Mouse (Mus musculus) lung, postnatal 0 days (tissue): ENCODE data around the gene Chst10. TPM values are rescaled to one million over a fixed set of nuclear protein-coding genes. Genes with fewer than 3 reads are reported as not detected.

Experiments used
- ATAC-seq: fragments of 200-750 bp; cut with Nextera tagmentation; 2 replicates; pipeline ENCODE4 v1.8.0; 2017; ENCODE audit warnings: moderate library complexity
- DNase-seq: peaks from one replicate; pipeline ENCODE4 v3.0.0-alpha.2; 2016; ENCODE audit warnings: low spot score
- H3K27ac ChIP-seq: fragments of 300-500 bp; sonication (generic); 2 replicates; pipeline ENCODE4 v1.5.1; 2014; ENCODE audit warnings: antibody characterized with exemption, mild to moderate bottlenecking, low read length, mixed read lengths
- H3K27me3 ChIP-seq: fragments of 300-500 bp; sonication (generic); replicated peaks from 2 replicates; pipeline ENCODE4 v1.6.1; 2014; ENCODE audit warnings: low read length, mixed read lengths; ENCODE audit not compliant: insufficient read depth
- H3K36me3 ChIP-seq: fragments of 300-500 bp; sonication (generic); 2 replicates; pipeline ENCODE4 v1.6.1; 2014; ENCODE audit warnings: low read length, mixed read lengths; ENCODE audit not compliant: insufficient read depth
- H3K4me1 ChIP-seq: fragments of 300-500 bp; sonication (generic); 2 replicates; pipeline ENCODE4 v1.6.1; 2014; ENCODE audit warnings: antibody characterized with exemption, low read depth, low read length, mixed read lengths; ENCODE audit not compliant: insufficient read depth
- H3K4me2 ChIP-seq: fragments of 300-500 bp; sonication (generic); replicated peaks from 2 replicates; pipeline ENCODE4 v1.6.1; 2014; ENCODE audit warnings: low read depth, mild to moderate bottlenecking, low read length, moderate library complexity, mixed read lengths
- H3K4me3 ChIP-seq: fragments of 300-500 bp; sonication (generic); 2 replicates; pipeline ENCODE4 v1.5.1; 2014; ENCODE audit warnings: low read depth, low read length
- H3K9ac ChIP-seq: fragments of 300-500 bp; sonication (generic); replicated peaks from 2 replicates; pipeline ENCODE4 v1.6.1; 2014; ENCODE audit warnings: low read depth, mild to moderate bottlenecking
- H3K9me3 ChIP-seq: fragments of 300-500 bp; sonication (generic); 2 replicates; pipeline ENCODE4 v1.6.1; 2016; ENCODE audit warnings: low read length, mixed read lengths
- CTCF ChIP-seq: IDR thresholded peaks from 2 replicates; pipeline ENCODE4 v1.5.1; 2016; ENCODE audit warnings: antibody characterized with exemption, mild to moderate bottlenecking
- EP300 ChIP-seq: IDR thresholded peaks from 2 replicates; pipeline ENCODE4 v1.6.1; 2016; ENCODE audit warnings: antibody characterized with exemption, mild to moderate bottlenecking, control low read depth
- WGBS: fragments of 180-500 bp; shearing (Covaris S2); extraction: QIAGEN DNeasy Blood & Tissue Kit; methylation state at CpG from one replicate; pipeline ENCODE4 v1.1.7; 2014; 5-methylcytosine and 5-hydroxymethylcytosine counted together
- polyA plus RNA-seq: library from polyadenylated mRNA; unstranded; fragments of >200 nt; fragmentation: Nextera tagmentation; extraction: Ambion mirVana; gene quantifications from 2 replicates; pipeline ENCODE4 v1.2.1, GENCODE M21; 2015

The Chst10 gene
- polyA plus RNA-seq, 1 experiment from 2014 or later = 0.29 TPM

DNA sequence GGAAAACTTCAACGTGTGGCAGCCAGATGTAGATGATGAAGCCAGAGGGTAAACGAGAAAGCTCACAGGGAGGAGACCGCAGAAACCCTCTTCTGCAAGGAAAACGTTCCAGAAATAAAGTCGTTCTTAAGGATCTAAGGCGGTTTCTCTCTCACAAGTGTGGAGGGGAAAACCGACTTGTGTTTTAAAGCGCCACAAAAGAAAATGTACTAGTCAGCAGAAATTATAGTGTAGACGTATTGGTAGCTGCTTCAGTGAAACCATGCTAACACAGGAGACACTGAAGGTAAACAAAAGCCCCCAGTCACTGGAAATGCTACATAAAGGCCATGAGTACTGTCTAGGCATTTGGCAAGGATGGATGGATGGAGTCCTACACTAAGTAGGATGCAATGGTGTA, 80.7 kb downstream of the Chst10 start:
- WGBS = 72% methylated on average over 9 of the region's 9 CpGs
- no peak for DNase-seq

DNA sequence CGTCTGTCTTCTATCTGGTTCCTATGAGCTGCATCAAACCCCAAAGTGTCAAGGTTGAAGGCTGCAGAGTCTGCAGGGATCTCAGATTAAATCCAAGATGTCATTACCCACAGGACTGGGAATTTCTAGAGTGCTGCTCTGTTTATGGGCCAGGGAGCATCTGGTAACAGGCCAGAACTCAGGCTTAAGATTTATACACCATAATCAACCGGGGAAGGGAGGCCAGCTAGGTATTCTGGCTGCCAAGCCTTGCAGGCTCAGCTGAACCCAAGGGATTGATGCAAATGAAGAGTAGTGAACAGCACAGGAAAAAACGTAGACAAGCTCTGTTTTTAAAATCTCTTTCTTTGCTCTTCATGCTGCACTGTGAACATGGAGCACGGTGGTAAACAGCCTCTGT, 81.7 kb downstream of the Chst10 start:
- no peak for DNase-seq
- Histone ChIP-seq H3K4me3 (no peak overlapping the region), H3K4me1 (no peaks in the 10 kb centered on the region), H3K36me3 (no peaks in the 10 kb centered on the region), H3K9ac (no peak overlapping the region), H3K4me2 (no peak overlapping the region), H3K27ac (no peak overlapping the region), H3K27me3 (no peaks in the 10 kb centered on the region), H3K9me3 (no peaks in the 10 kb centered on the region)
- TF ChIP-seq CTCF = no peak
- TF ChIP-seq EP300 = no peak
- ATAC-seq = no peak
- 54% methylated on average over 4 of the region's 4 CpGs for WGBS

More for the DNA sequence above, 80.7 kb downstream of the Chst10 start:
- Histone ChIP-seq H3K27ac (no peak overlapping the region), H3K4me2 (no peak overlapping the region), H3K36me3 (no peaks in the 10 kb centered on the region), H3K9me3 (no peaks in the 10 kb centered on the region), H3K9ac (no peak overlapping the region), H3K4me1 (no peaks in the 10 kb centered on the region), H3K4me3 (no peak overlapping the region), H3K27me3 (no peaks in the 10 kb centered on the region)
- ATAC-seq = no peak
- TF ChIP-seq CTCF (no peak), EP300 (no peak)

Other genes with a start within 250 kb of the Chst10 start
- gene Aff3, start 233.2 kb downstream of the Chst10 start, polyA plus RNA-seq = 5.9 and 6.6 TPM in 2 replicates
- 0.07 and 0.08 TPM in 2 replicates for gene Lonrf2, start 61.5 kb downstream of the Chst10 start, polyA plus RNA-seq
- gene Nms, start 41.0 kb upstream of the Chst10 start, polyA plus RNA-seq = not detected in 2 replicates
- gene Pdcl3, start 87.4 kb upstream of the Chst10 start, polyA plus RNA-seq = 139 and 155 TPM in 2 replicates